Mouse (Mus musculus): ENCODE measurements around the gene Masp1. TPM values are rescaled to one million over a fixed set of nuclear protein-coding genes. Genes with fewer than 3 reads are reported as not detected.

Masp1 gene
- polyA plus RNA-seq, 2 experiments = 12.4 to 14.2 TPM

DNA sequence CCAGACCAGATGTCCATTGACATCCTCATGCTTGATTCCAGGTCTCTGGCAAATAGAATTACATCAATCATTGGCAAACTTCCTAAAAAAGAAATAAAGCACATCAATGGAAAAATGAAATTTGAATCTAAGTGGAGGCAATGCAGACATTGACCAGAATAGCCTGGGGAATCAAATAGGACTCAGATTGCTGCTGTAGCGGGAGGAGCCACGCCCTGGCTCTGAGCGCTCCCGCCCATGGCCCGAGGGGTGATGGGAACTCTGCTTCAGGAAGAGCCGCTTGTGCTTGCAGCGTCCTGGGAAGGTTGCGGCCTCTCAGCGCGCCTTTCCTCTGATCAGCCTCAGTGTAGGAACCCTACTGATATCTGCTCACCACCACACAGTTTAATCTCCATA is 104.4 kb downstream of the Masp1 start:
- H3K9ac ChIP-seq (replicated peaks) = no peak overlapping the region
- H3K36me3 ChIP-seq (replicated peaks; ENCODE audit: control insufficient read depth, insufficient read depth, low read depth) = no peaks in the 10 kb centered on the region
- no peak overlapping the region for H3K4me2 ChIP-seq (ENCODE audit: low read depth)
- TF ChIP-seq CTCF (IDR thresholded peaks at IDR 0.05; ENCODE audit: low read depth) = no peak
- TF ChIP-seq EP300 (IDR thresholded peaks at IDR 0.05; ENCODE audit: low read depth) = no peak
- no peak for DNase-seq (ENCODE audit: low read depth in 3 of 3, low spot score in 3 of 3)
- no peak overlapping the region for H3K4me3 ChIP-seq (ENCODE audit: insufficient read depth in 1 of 2, low read depth in 2 of 2, low read length in 2 of 2)
- H3K9me3 ChIP-seq (ENCODE audit: control insufficient read depth, low read length) = no peaks in the 10 kb centered on the region
- no peak for ATAC-seq (ENCODE audit: insufficient read depth)
- WGBS (ENCODE audit: insufficient replicate concordance) = 33% methylated on average over 10 of the region's 10 CpGs
- no peak overlapping the region for H3K27ac ChIP-seq
- H3K4me1 ChIP-seq (replicated peaks; ENCODE audit: control insufficient read depth in 2 of 2, insufficient read depth in 2 of 2, low read length in 1 of 2) = no peaks in the 10 kb centered on the region
- H3K27me3 ChIP-seq (ENCODE audit: control insufficient read depth, insufficient read depth, low read length) = no peaks in the 10 kb centered on the region

GRCm38 (mm10) chr16:23412930-23413329 is 107.7 kb downstream of the Masp1 start:
- no peak overlapping the region for H3K27ac ChIP-seq
- DNase-seq (ENCODE audit: low read depth in 3 of 3, low spot score in 3 of 3) (no peak), ATAC-seq (ENCODE audit: insufficient read depth) (no peak)
- TF ChIP-seq EP300 (IDR thresholded peaks at IDR 0.05; ENCODE audit: low read depth) (no peak), CTCF (IDR thresholded peaks at IDR 0.05; ENCODE audit: low read depth) (no peak)
- H3K4me2 ChIP-seq (ENCODE audit: low read depth) = no peak overlapping the region
- no peak overlapping the region for H3K4me3 ChIP-seq (ENCODE audit: insufficient read depth in 1 of 2, low read depth in 2 of 2, low read length in 2 of 2)
- 61% methylated on average over 6 of the region's 6 CpGs for WGBS (ENCODE audit: insufficient replicate concordance)
- no peaks in the 10 kb centered on the region for H3K36me3 ChIP-seq (replicated peaks; ENCODE audit: control insufficient read depth, insufficient read depth, low read depth)
- H3K4me1 ChIP-seq (replicated peaks; ENCODE audit: control insufficient read depth in 2 of 2, insufficient read depth in 2 of 2, low read length in 1 of 2) = no peaks in the 10 kb centered on the region
- no peaks in the 10 kb centered on the region for H3K27me3 ChIP-seq (ENCODE audit: control insufficient read depth, insufficient read depth, low read length)
- no peaks in the 10 kb centered on the region for H3K9me3 ChIP-seq (ENCODE audit: control insufficient read depth, low read length)
- no peak overlapping the region for H3K9ac ChIP-seq (replicated peaks)

- Histone ChIP-seq H3K4me2 (ENCODE audit: low read depth) (no peak overlapping the region), H3K36me3 (replicated peaks; ENCODE audit: control insufficient read depth, insufficient read depth, low read depth) (no peaks in the 10 kb centered on the region), H3K27me3 (ENCODE audit: control insufficient read depth, insufficient read depth, low read length) (no peaks in the 10 kb centered on the region), H3K4me1 (replicated peaks; ENCODE audit: control insufficient read depth in 2 of 2, insufficient read depth in 2 of 2, low read length in 1 of 2) (peaks cover 0 to 9% of the 10 kb centered on the region in 2 experiments; a peak in 3 of 4 replicates), H3K4me3 (ENCODE audit: insufficient read depth in 1 of 2, low read depth in 2 of 2, low read length in 2 of 2) (no peak overlapping the region), H3K9ac (replicated peaks) (no peak overlapping the region), H3K9me3 (ENCODE audit: control insufficient read depth, low read length) (no peaks in the 10 kb centered on the region), H3K27ac (no peak overlapping the region)
- 40% methylated on average over 8 of the region's 8 CpGs for WGBS (ENCODE audit: insufficient replicate concordance)
- ATAC-seq (ENCODE audit: insufficient read depth) (no peak), DNase-seq (ENCODE audit: low read depth in 3 of 3, low spot score in 3 of 3) (peak in 2 of 3 experiments; percentile 16 to 23)
- peak; percentile 71 for TF ChIP-seq CTCF (IDR thresholded peaks at IDR 0.05; ENCODE audit: low read depth)
- no peak for TF ChIP-seq EP300 (IDR thresholded peaks at IDR 0.05; ENCODE audit: low read depth)
Observed at GRCm38 (mm10) chr16:23403008-23403755, 117.4 kb downstream of the Masp1 start.

- 40% methylated on average over 3 of the region's 3 CpGs for WGBS (ENCODE audit: insufficient replicate concordance)
- Histone ChIP-seq H3K4me1 (replicated peaks; ENCODE audit: control insufficient read depth in 2 of 2, insufficient read depth in 2 of 2, low read length in 1 of 2) (peaks cover 0 to 9% of the 10 kb centered on the region in 2 experiments; a peak in 3 of 4 replicates), H3K9ac (replicated peaks) (no peak overlapping the region), H3K27me3 (ENCODE audit: control insufficient read depth, insufficient read depth, low read length) (no peaks in the 10 kb centered on the region), H3K27ac (no peak overlapping the region), H3K9me3 (ENCODE audit: control insufficient read depth, low read length) (no peaks in the 10 kb centered on the region), H3K36me3 (replicated peaks; ENCODE audit: control insufficient read depth, insufficient read depth, low read depth) (no peaks in the 10 kb centered on the region), H3K4me3 (ENCODE audit: insufficient read depth in 1 of 2, low read depth in 2 of 2, low read length in 2 of 2) (no peak overlapping the region), H3K4me2 (ENCODE audit: low read depth) (no peak overlapping the region)
- DNase-seq (ENCODE audit: low read depth in 3 of 3, low spot score in 3 of 3) (no peak), ATAC-seq (ENCODE audit: insufficient read depth) (no peak)
- TF ChIP-seq EP300 (IDR thresholded peaks at IDR 0.05; ENCODE audit: low read depth) = no peak
- TF ChIP-seq CTCF (IDR thresholded peaks at IDR 0.05; ENCODE audit: low read depth) = no peak
Observed at GRCm38 (mm10) chr16:23401959-23402358, 118.7 kb downstream of the Masp1 start.

DNA sequence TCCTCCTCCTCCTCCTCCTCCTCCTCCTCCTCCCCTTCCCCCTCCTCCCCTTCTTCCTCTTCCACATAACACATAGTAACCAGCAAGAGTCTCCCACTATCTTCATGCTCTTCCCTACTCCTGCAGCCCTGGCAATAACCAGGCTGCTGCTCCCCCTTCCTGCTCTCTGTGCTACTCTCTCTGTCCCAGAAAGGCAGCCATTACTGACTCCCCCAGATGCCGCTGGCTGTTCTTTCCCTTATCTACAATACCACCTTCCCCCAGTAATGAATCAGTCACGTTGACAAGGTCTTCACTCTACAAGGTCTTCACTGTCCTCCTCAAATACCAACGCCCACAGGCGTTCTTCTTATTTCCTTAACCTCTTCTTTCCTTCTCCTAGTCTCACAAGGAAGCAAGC is 119.2 kb downstream of the Masp1 start:
- H3K4me1 ChIP-seq (replicated peaks; ENCODE audit: control insufficient read depth in 2 of 2, insufficient read depth in 2 of 2, low read length in 1 of 2) = peaks cover 0 to 9% of the 10 kb centered on the region in 2 experiments; a peak in 3 of 4 replicates
- H3K9ac ChIP-seq (replicated peaks) = no peak overlapping the region
- WGBS (ENCODE audit: insufficient replicate concordance) = 2% methylated on average over 4 of the region's 4 CpGs
- no peaks in the 10 kb centered on the region for H3K27me3 ChIP-seq (ENCODE audit: control insufficient read depth, insufficient read depth, low read length)
- ATAC-seq (ENCODE audit: insufficient read depth) = peak; percentile 28; the same call in 1 of the 2 replicates
- H3K27ac ChIP-seq = no peak overlapping the region
- no peak overlapping the region for H3K4me3 ChIP-seq (ENCODE audit: insufficient read depth in 1 of 2, low read depth in 2 of 2, low read length in 2 of 2)
- TF ChIP-seq CTCF (IDR thresholded peaks at IDR 0.05; ENCODE audit: low read depth) = no peak
- TF ChIP-seq EP300 (IDR thresholded peaks at IDR 0.05; ENCODE audit: low read depth) = no peak
- no peaks in the 10 kb centered on the region for H3K36me3 ChIP-seq (replicated peaks; ENCODE audit: control insufficient read depth, insufficient read depth, low read depth)
- no peak overlapping the region for H3K4me2 ChIP-seq (ENCODE audit: low read depth)
- DNase-seq (ENCODE audit: low read depth in 3 of 3, low spot score in 3 of 3) = no peak
- H3K9me3 ChIP-seq (ENCODE audit: control insufficient read depth, low read length) = no peaks in the 10 kb centered on the region

Other genes starting within 250 kb of the Masp1 start
- not detected in 2 replicates for gene Rtp1, start 91.7 kb downstream of the Masp1 start, polyA plus RNA-seq (2012; rRNA removed)
- gene Rtp1, start 91.7 kb downstream of the Masp1 start, polyA plus RNA-seq (2014; fragmentation: Nextera tagmentation; extraction: Ambion mirVana) = not detected in 2 replicates
- gene Rtp4, start 524 bp downstream of the Masp1 start, polyA plus RNA-seq (2012; rRNA removed) = 2.5 and 3.4 TPM in 2 replicates
- gene Rtp4, start 524 bp downstream of the Masp1 start, polyA plus RNA-seq (2014; fragmentation: Nextera tagmentation; extraction: Ambion mirVana) = 3.9 and 5.1 TPM in 2 replicates